Mouse (Mus musculus) lung, postnatal 36 days (tissue): Measurements from ENCODE around the gene Axdnd1.
"Not testable (repeated sequence)": the region's sequence is repeated elsewhere in the genome, so short reads cannot be mapped to it uniquely, and the experiment has no call there.

Experiments
- DNase-seq: peaks from one replicate; pipeline ENCODE4 v3.0.0; 2022; ENCODE audit warnings: mixed read lengths

The Axdnd1 gene

DNA sequence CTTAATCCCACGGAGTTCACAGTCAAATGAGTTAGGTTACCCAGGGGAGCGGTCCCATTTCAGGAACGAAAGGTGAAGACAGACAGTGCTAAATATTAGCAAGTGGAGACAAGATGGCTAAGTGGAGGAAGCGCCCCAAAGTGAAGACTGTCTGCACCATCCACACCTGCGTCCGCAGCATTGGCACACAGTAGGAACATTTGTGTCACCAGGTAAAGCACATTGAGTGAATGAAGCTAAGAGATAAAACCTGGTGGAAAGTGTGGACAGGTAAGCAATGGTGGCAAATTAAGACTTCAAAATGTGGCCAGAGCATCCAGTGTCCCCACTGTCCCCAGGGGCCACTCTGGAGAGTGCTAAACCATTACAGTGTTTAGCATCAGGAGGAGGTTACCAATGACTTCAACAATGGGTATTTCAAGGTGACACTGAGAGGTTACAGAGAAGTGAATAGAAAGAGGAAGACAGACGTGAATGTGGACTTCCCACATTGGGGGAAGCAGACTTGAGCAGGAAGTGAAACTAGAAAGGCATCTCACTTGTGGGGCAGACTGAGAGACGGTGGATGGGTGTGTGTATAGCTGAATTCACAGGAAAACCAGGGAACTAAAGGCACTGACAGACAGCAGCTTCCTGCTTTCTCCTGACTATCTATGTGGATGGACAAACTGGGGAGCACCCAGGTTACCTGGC lies 16.2 kb upstream of the Axdnd1 start:
- DNase-seq = peak; percentile 62

DNA sequence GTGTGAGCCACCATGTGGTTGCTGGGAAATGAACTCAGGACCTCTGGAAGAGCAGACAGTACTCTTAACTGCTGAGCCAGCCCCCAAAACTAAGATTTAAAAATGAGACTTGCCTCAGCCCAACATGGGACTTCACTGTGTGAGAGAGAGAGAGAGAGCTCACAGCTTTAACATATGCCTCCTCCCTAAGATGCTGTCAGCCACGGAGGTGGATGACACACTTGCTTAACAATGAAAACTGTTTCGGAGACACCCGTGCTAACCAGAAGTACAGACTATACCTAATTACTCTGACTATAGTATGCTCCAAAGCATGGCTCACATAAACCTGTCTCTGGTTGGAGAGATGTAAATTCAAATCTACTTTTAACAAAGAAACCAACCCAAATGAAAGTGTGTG lies 12.5 kb upstream of the Axdnd1 start:
- no peak for DNase-seq

DNA sequence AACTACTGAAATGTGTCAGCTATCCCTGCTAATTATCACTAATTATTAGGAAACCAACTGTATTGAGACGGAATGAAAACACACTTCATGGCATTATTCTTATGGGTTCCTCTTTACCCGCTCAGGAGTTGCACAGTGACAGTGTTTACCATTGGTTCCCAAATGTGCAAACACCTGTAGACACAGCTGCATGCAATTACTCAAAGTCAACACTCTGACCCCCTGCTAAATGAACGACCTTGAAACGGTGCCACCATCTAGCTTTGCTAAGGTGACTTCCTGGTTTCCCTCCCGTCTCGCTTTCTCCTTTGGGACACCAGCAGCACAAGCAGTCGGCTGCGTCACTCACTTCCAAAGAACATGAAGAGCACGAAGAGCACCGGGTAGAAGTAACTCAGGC lies 11.5 kb upstream of the Axdnd1 start:
- DNase-seq = no peak

DNA sequence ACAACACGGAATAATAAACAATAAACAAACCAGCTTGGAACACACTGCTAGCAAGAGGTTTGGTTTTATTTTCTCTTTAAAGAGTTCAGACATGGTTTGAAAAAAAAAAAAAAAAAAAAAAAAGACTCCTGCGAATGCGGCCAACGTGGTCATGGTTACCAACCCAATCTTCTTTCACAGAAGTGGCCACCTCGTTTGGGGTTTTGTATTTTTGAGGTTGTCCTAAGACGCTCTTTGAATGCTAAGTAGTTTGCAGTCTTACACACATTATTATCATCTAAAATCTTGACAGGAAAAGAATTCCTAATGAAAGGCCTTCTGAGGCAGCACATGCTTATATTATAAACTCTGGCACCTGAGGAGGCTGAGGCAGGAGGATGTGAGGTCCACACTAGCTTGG lies 7.5 kb upstream of the Axdnd1 start:
- no peak for DNase-seq

DNA sequence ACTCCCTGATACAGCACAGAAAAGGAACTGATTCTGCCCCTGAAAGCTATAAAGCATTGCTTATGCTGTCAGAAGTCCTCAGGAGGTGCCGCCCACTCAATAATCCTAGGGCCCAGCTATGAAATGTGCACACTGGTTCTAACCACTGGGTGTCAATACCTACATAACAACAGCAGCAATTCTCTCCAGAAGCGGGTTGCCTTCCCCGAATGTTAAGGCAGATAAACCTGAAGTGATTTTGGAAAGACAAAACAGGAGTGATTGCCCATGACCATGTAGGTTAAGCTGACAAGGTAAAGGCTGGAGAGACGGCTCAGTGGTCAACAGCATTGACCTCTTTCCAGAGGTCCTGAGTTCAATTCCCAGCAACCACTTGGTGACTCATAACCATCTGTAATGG lies 4.8 kb upstream of the Axdnd1 start:
- DNase-seq = no peak

DNA sequence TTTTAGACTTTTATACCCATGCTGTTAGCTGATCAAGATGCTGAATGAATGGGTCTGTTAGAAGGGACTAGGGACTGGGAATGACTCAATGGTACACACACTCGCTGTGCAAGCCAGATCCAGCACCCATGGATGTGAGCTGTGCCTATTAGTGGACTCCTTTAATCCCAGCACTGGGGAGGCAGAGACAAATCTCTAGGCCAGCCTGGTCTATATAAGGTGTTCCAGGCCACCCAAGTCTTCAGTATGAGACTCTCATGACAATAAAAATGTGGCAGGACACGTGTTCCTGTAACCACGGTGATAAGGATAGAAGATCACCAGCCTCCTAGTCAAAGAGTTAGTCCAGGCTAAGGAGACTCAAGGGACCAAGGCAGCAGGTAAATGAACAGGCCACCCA lies 3.1 kb upstream of the Axdnd1 start:
- DNase-seq = no peak

DNA sequence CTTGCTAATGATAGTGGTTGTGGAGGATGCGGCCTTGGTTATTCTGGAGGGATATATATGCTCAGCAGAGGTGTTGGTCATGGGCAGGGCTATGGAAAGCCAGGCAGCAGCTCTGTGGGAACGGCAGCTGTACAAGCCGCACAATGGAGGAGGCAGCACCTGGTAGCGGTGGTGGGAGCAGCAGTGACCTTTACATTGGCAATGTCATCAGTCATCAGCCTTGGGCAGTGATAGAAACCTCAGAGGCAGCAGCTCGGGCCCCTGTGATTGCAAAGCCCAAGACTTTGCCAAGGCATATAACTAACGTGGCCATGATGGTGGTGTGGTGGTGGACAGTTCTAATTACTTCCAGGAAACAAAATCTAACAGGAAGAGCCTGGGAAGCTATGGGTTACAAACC lies 2.5 kb upstream of the Axdnd1 start:
- DNase-seq = no peak

DNA sequence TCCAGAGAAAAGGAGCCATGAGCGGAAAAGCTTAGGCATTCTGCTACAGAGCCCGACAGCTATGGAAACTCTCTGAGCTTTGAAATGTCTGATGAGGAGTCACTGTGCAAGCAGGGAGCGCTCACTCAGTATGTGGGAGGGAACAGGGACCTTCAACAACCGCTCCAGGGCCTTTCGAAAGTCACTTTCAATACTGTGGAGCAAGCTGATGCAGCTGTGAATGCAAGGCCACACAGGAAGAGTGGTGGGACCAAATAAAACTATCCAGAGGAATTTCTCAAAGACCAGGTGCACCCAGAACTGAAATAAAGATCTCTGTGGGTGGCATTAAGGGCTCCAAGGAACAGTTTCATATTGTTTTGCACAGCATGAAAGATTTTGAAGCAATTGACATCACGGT lies 1.9 kb upstream of the Axdnd1 start:
- no peak for DNase-seq

DNA sequence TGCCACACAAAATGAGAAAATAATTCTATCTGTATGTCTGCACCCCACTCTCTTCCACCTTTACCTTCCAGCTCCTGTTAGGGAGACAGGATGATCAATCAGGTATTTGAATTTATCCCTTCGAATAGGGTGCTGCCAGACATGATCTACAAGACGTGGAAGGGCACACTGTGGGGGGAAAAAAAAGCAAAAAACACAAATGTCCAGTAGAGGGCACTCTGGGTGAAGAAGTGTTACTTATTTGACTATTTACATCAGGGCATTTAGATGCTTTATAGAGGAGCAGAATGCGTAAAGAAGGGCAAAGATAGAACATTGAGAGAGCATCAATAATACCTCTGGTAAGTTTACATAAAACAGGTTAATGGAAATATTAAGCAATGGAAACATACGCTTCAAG lies 2.8 kb downstream of the Axdnd1 start:
- peak; percentile 83 for DNase-seq

DNA sequence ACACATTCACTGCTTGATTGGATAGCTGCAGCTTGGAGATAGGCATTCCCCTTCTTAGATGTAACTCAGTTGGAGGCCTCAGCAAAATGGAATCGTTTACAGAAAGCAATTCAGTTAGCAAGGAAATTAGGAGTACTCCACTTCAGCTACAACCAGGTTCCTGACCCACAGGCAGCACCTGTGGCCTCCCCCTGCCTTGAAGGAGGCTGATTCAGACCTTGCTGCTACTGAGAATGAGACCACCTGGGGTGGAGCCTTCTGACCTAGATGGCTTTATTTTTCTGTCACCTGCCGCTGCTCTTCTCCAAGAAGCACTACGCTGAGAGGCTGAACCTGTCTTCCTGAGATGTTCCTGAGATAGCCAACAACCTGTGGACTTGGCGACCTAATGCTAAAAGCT lies 12.4 kb downstream of the Axdnd1 start:
- no peak for DNase-seq

DNA sequence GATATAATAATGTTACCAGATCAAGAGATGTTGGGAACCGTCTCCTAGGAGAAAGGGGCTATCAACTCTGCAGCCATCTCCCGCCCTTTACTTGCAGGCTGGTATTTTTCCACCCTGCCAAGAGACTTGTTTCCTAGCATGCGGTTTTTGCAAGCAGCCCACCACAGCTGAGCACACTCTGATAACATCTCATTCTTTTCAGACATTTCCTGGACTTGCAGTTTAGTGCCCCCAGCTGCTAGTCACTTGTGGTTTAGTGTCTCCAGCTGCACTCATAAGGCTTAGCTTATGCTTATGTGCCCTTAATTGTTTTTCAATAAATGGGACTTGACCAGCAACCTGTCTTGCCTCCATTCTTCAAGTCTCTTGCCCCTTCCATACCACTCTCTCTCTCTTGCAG lies 13.0 kb downstream of the Axdnd1 start:
- peak; percentile 16 for DNase-seq

DNA sequence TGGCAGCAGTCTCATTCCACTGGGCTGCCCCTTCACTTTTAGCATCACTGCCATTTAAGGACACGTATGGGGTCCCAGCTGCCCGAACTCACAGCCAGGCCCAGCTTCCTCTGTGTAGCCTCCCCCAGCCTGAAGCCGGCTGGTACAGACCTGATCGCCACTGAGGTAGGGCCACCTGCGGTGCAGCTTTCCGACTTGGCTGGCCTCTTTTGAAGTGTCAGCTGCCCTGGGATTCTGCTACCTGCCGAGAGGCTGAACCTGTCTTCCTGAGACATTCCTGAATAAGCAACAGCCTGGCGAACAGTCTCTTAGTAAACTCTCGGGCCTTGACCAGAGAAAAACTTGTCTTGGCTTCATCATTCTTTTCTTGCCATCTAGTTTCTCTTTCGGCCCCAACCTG lies 17.7 kb downstream of the Axdnd1 start:
- DNase-seq = no peak

DNA sequence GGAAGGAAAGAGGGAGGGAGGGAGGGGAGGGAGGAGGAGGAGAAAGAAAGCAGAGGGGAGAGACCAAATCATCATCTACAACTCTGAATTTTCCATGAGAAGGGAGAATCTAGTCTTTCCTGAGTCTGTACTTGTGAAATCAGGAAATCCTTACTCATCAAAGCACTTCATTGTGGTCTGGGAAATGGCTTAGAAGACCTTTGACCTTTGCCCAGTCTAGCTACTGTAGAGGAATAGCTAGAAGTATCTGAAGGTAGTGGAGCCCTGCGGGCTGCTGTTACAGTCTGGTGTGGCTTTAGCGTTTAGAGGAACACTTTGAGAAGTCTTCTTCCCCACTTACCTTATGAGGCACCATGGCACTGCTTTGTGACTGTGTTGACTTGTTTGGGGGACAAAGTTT lies 18.5 kb downstream of the Axdnd1 start:
- DNase-seq = no peak

DNA sequence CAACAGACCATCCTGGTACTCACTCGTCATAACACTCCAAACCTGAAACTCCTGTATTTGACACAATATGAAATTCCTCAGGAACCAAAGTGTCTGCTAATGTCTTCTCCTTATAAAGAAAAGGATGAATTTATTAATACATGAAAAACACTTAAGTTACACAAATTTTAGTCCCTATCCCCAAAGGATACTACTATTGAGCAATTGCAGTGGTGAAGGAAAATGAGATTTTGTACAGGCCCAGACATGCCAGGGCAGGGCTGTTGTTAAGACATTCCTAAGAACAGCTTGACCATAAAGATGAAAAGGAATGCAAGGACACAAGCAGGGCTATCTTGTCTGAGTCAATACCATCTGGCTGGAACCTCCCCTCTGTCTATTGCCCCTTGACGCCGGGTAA lies 20.8 kb downstream of the Axdnd1 start:
- not testable (repeated sequence) for DNase-seq

DNA sequence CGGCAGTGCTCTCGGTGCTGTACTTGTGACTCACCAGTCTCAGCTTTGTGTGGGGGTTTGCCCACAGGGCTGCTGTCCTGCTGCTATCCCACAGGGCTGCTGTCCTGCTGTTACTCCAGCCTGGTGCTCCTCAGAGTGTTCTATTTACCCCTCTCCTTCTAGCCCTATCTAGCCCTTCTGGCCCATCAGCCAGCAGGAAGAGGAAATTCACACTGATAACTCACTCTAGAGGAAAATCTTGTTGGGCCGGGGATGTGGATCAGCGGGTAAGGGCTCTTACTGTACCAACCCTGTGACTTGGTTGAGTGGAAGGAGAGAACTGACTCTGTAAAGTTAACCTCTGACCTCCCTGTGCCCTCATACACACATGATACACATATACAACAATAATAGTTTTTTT lies 27.8 kb downstream of the Axdnd1 start:
- no peak for DNase-seq

DNA sequence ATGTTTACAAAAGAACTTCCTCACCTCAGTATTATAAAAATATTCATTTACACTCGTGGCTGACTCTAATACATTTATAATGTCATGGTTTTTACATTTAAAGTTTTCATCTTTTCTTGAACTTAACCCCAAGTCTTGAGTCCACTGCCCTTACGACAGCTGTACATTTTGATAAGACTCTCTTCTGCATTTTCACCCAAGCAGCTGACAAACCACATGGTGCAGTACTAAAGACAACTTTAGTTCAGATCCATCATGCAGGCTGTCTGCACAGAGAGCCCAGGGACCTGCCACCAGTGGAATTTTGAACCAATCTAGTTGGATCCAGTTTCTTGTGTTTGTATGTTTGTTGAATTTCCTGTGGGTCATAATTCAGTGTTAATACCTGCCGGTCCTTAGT lies 34.1 kb downstream of the Axdnd1 start:
- no peak for DNase-seq

DNA sequence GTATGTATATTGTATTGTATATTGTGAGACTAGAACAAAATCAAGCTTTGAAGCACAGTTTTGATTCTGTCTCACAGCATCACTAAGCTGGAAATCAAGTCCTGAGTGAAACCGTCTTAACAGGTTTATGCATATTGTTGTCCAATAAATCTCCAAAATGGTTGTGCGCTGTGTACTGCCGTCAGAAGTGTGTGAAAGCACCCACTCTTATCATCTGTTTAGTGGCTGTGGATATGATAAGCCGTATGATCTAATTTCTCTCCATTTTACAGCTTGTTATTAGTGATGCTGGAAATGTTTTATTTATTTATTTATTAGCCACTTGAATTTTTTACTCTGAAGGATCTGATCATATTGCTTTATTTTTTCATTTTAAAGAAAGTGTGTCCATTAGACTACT lies 34.7 kb downstream of the Axdnd1 start:
- DNase-seq = no peak

DNA sequence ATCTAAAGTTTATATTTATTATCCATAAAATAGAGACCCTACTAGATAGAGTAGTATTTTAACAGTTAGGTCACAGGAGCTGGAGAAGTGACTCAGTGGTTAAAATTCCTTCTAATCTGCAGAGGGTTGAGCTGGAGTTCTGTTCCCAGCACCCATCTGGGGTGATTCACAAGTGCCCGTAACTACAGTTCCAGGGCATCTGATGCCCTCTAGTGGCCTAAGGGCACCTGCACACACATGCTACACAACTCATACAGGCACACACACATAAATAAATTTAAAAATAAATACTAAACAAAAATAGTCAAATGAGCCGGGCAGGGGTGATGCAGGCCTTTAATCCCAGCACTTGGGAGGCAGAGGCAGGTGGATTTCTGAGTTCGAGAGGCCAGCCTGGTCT lies 39.7 kb downstream of the Axdnd1 start:
- no peak for DNase-seq

DNA sequence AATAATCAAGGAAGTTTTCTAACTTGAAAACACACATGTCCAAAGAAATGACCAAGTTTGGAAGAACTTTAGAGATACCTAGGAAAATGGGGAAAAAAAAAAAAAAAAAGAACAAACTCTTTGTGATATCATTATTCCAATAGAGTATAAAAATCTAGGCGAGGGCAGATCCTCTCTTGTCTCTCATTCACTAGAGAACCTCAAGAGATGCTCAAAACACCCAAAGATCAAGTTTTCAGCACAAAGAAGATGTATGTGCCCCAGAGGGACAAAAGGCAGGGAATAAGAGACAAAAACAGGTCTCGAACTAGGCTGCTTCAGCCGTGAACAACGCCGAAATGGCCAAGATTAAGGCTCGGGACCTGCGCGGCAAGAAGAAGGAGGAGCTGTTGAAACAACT lies 55.2 kb downstream of the Axdnd1 start, which contains the start of gene Gm2000:
Gene Gm2000, plus strand, starts transcription at position 301 of the 400 bp plus-strand sequence.
- no peak for DNase-seq

DNA sequence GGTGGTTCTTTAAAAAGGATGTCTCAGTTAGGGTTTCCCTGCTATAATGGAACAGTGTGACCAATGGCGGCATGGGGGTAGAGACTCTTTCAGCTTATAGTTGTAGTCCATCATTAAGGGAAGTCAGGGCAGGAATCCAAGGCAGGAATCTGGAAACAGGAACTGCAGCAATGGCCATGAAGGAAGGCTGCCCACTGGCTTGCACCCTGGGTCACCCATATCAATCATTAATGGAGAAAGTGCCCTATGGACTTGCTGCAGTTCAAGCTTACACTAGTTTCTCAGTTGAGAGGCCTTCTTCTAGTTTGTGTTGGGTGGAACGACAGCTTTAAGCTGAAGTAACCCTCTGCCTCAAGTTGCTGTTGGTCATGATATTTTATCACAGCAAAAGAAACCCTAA lies 68.5 kb downstream of the Axdnd1 start:
- no peak for DNase-seq

DNA sequence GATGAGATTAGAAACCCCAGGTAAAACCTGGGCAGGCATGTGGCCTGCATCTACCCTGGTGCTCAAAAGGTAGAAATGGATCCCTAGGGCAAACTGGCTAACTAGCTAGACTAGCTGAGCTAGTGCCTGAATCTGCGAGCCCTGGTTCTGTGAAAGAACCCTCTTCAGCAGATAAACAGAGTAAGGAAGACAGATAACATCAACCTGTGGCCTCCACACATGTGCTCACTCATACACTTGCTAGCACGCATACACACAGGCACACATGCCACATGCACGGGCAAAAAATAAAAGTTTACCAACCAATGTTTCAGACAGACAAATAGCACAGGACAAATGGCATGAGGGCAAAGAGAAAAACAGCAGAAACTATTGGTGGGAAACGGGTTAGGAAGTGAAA lies 70.5 kb downstream of the Axdnd1 start:
- no peak for DNase-seq

DNA sequence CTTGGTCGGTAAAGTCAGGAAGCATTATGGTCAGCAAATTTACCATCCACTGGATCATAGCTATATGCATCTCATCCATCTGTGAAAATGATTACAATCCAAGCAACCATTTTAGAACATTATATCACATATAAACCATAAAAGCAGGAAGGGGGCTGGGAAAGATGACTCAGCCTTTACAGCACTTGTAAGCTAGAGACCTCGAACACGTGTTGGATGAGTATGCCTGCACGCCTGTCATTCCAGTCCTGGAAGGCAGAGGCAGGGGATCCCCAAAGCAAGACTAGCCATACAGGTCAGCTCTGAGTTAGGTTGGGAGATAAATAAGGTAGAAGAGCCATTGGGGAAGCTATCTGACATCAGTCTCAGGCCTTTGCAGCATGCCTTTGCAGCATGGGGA lies 71.9 kb downstream of the Axdnd1 start:
- no peak for DNase-seq

DNA sequence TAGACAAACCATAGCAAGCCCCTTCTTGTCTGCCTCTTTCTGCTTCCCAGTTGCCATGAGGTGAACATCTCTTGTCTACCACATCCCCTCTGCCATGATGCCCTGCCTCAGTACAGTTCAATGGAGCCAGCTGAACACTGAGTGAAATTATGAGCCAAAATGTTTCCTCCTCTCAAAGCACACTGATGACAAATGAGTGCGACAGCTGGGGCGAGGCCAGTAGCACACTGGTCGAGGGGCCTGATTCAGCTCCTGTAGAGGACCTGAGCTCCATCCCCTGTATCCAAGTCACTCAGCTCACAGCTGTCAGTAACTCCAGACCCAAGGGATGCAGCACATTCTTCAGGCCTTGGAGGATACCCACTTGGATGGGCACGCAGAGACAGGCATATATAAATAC lies 75.3 kb downstream of the Axdnd1 start:
- DNase-seq = no peak

DNA sequence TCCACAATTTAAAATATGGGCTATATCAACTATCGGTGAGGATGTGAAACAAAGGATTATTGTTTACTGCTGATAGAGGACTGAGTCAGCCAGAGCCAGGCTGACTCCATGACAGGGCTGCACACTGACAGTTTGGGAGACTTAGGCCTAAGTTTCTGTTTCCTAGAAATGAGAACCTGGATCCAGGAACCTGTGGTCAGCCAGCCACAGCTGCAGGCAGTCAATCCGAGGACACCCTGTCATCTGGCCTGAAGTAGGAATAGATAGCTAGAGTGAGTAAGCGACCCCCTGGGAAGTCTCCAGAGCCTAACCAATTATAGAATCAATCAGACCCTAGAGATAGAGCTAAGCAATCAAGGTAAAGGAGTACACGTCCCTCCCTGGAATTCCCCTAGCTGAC lies 76.5 kb downstream of the Axdnd1 start:
- no peak for DNase-seq

DNA sequence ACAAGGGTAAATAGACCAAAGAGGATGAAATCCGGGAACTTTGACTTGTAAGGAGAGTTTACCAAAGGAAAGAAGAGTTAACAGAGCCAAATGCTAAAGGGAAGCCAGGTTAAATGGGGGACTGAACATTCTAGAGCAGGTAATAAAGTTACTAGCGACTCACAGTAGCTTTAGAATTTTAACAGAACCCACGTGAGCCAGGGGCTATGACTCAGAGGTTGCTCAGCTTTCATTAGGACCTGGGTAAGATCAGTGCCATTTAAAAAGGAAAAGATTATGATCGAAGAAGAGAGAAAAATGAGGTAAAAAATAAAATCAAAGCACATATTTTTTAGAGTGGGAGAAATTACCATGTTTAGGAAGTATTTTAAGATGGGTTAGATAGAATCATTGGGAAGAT lies 80.1 kb downstream of the Axdnd1 start:
- no peak for DNase-seq

DNA sequence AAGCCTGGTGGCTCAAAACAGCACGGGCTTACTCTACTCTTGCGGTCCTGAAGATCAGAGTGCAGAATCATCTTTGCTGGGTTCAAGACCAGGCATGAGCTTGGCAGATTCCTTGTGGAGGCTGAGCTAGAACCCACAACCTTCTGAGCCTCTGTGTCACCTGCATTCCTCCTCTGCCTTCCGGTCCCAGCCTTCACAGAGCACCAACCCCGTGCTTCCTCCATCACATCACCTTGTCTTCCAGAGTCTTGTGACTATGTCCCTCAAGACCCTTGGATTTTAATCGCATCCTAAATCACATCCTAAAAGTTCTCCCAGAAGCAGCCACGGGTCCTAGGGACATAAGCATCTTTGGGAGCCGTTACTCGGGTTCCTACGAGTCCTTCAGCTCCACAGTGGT lies 97.8 kb downstream of the Axdnd1 start:
- no peak for DNase-seq
